Mouse (Mus musculus): ENCODE measurements around the gene Ndn. TPM values are rescaled to one million over a fixed set of nuclear protein-coding genes. Genes with fewer than 3 reads are reported as not detected.

Ndn gene
- 11.2 and 11.3 TPM in 2 replicates for polyA plus RNA-seq (2016; fragmentation: Nextera tagmentation; extraction: Ambion mirVana)

GRCm38 (mm10) chr7:62346269-62346668 is at the start of gene Ndn:
Gene Ndn (plus strand): TSS chr7:62346569.
- Histone ChIP-seq H3K27ac (no peak within 1 kb of the TSS), H3K9ac (no peak within 1 kb of the TSS), H3K4me3 (no peak within 1 kb of the TSS), H3K4me2 (no peak within 1 kb of the TSS), H3K36me3 (no peaks in the 10 kb centered on the region), H3K4me1 (no peaks in the 10 kb centered on the region), H3K27me3 (replicated peaks) (peaks cover 10% of the 10 kb centered on the region; the same call in 1 of the 2 replicates), H3K9me3 (replicated peaks) (no peaks in the 10 kb centered on the region)
- WGBS (ENCODE audit: insufficient replicate concordance): 36% methylated on average over 1 of the region's 1 CpGs
- ATAC-seq: no peak

DNA sequence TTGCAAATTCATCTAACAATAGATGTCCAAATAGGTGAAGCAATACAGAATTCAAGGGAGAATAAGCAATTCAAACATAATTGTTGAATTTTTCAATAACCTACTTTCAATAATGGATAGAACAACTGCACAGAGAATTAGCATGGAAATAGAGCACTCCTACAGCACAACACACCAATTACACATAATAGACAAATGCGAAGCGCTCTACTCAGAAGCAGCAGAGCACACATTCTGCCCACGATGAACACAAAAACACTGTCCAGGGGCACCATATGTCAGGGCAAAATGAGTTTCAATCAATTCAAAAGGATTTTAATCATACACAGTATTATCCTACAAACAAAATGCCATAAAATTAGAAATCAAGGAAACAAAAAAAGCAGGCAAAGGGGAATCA is 43.9 kb upstream of the Ndn start:
- H3K27ac ChIP-seq: no peak overlapping the region
- no peaks in the 10 kb centered on the region for H3K4me1 ChIP-seq
- H3K9ac ChIP-seq: no peak overlapping the region
- no peaks in the 10 kb centered on the region for H3K9me3 ChIP-seq (replicated peaks)
- no peak overlapping the region for H3K4me3 ChIP-seq
- no peak overlapping the region for H3K4me2 ChIP-seq
- 74% methylated on average over 3 of the region's 3 CpGs for WGBS (ENCODE audit: insufficient replicate concordance)
- no peaks in the 10 kb centered on the region for H3K27me3 ChIP-seq (replicated peaks)
- no peaks in the 10 kb centered on the region for H3K36me3 ChIP-seq
- ATAC-seq: no peak

- H3K4me2 ChIP-seq: no peak overlapping the region
- ATAC-seq: no peak
- no peaks in the 10 kb centered on the region for H3K4me1 ChIP-seq
- H3K4me3 ChIP-seq: no peak overlapping the region
- H3K9ac ChIP-seq: no peak overlapping the region
- no peaks in the 10 kb centered on the region for H3K36me3 ChIP-seq
- no peak overlapping the region for H3K27ac ChIP-seq
- no peaks in the 10 kb centered on the region for H3K9me3 ChIP-seq (replicated peaks)
- 47% methylated on average over 6 of the region's 6 CpGs for WGBS (ENCODE audit: insufficient replicate concordance)
- H3K27me3 ChIP-seq (replicated peaks): no peaks in the 10 kb centered on the region
Measured at GRCm38 (mm10) chr7:62306896-62307614, 39.3 kb upstream of the Ndn start.

DNA sequence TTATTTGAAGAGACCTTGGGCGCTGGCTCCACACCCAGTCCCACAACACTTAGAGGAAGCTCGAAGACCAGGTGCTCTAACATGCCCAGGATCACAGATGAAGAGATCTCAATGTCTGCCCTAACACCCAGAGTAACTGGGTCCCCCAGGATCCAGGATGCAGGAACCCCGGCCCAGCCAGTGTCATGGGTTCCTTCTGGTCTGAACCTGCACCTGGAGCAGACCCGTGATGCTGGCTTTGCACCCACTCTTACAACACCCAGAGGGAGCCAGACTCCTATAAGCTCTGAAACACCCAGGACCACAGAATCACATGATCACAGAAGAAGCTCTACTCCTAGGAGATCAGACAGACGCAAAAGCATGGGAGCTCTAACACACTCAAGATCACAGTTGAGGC is 29.6 kb upstream of the Ndn start:
- Histone ChIP-seq H3K27ac (no peak overlapping the region), H3K4me3 (no peak overlapping the region), H3K4me1 (no peaks in the 10 kb centered on the region), H3K4me2 (no peak overlapping the region), H3K9me3 (replicated peaks) (0 out of 2 replicates have a peak, but pooled peaks cover 4% of the 10 kb centered on the region), H3K9ac (no peak overlapping the region), H3K36me3 (no peaks in the 10 kb centered on the region), H3K27me3 (replicated peaks) (no peaks in the 10 kb centered on the region)
- ATAC-seq: no peak
- 52% methylated on average over 5 of the region's 5 CpGs for WGBS (ENCODE audit: insufficient replicate concordance)

- Histone ChIP-seq H3K9me3 (replicated peaks) (no peaks in the 10 kb centered on the region), H3K4me2 (no peak overlapping the region), H3K27ac (no peak overlapping the region), H3K4me1 (no peaks in the 10 kb centered on the region), H3K4me3 (no peak overlapping the region), H3K9ac (no peak overlapping the region), H3K36me3 (no peaks in the 10 kb centered on the region), H3K27me3 (replicated peaks) (peaks cover 10% of the 10 kb centered on the region; the same call in 1 of the 2 replicates)
- ATAC-seq: no peak
- 30% methylated on average over 1 of the region's 1 CpGs for WGBS (ENCODE audit: insufficient replicate concordance)
Measured at GRCm38 (mm10) chr7:62345411-62345810, 958 bp upstream of the Ndn start.

DNA sequence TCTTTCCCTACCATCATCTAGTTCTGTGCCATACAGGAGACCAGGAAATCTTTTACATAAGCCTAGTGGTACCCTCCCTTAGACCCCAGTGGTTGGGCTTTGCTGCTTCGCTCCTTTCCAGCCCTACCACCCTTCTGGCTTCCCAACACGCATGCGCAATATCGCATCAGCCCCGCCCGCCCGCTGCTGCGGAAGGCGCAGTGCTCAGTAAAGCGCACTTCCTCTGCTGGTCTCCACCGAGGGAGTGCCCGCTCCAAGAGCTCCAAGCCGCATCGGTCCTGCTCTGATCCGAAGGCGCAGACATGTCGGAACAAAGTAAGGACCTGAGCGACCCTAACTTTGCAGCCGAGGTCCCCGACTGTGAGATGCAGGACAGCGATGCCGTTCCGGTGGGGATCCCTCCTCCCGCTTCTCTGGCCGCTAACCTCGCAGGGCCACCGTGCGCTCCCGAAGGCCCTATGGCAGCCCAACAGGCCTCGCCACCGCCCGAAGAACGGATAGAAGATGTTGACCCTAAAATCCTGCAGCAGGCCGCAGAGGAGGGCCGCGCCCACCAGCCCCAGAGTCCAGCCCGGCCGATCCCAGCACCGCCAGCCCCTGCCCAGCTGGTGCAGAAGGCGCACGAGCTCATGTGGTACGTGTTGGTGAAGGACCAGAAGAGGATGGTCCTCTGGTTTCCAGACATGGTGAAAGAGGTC is 1.9 kb downstream of the Ndn start:
- WGBS (ENCODE audit: insufficient replicate concordance): 9% methylated on average over 42 of the region's 42 CpGs
- Histone ChIP-seq H3K36me3 (no peaks in the 10 kb centered on the region), H3K27ac (no peak overlapping the region), H3K9ac (no peak overlapping the region; the same call in 1 of the 2 replicates), H3K4me3 (peak overlapping the region; percentile 38), H3K9me3 (replicated peaks) (no peaks in the 10 kb centered on the region), H3K27me3 (replicated peaks) (peaks cover 10% of the 10 kb centered on the region; the same call in 1 of the 2 replicates), H3K4me1 (no peaks in the 10 kb centered on the region), H3K4me2 (peak overlapping the region; percentile 53)
- peak; percentile 35; the same call in 1 of the 2 replicates for ATAC-seq

DNA sequence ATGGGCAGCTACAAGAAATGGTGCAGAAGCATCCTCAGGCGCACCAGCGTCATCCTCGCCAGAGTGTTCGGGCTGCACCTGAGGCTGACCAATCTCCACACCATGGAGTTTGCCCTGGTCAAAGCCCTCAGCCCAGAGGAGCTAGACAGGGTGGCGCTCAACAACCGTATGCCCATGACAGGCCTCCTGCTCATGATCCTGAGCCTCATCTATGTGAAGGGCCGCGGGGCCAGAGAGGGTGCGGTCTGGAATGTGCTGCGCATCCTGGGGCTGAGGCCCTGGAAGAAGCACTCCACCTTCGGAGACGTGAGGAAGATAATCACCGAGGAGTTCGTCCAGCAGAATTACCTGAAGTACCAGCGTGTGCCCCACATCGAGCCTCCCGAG is 2.4 kb downstream of the Ndn start:
- no peak; the same call in 1 of the 2 replicates for ATAC-seq
- Histone ChIP-seq H3K27ac (no peak overlapping the region), H3K27me3 (replicated peaks) (peaks cover 10% of the 10 kb centered on the region; the same call in 1 of the 2 replicates), H3K4me2 (peak overlapping the region; percentile 53), H3K9me3 (replicated peaks) (no peaks in the 10 kb centered on the region), H3K4me3 (peak overlapping the region; percentile 38), H3K9ac (no peak overlapping the region; the same call in 1 of the 2 replicates), H3K4me1 (no peaks in the 10 kb centered on the region), H3K36me3 (no peaks in the 10 kb centered on the region)
- 32% methylated on average over 17 of the region's 17 CpGs for WGBS (ENCODE audit: insufficient replicate concordance)

- ATAC-seq: no peak
Measured at GRCm38 (mm10) chr7:62351266-62351665, 4.9 kb downstream of the Ndn start.

GRCm38 (mm10) chr7:62365039-62365636 is 18.8 kb downstream of the Ndn start:
- Histone ChIP-seq H3K4me2 (no peak overlapping the region), H3K27me3 (replicated peaks) (no peaks in the 10 kb centered on the region), H3K4me1 (no peaks in the 10 kb centered on the region), H3K9ac (no peak overlapping the region), H3K36me3 (no peaks in the 10 kb centered on the region), H3K9me3 (replicated peaks) (no peaks in the 10 kb centered on the region), H3K4me3 (no peak overlapping the region), H3K27ac (no peak overlapping the region)
- 51% methylated on average over 7 of the region's 7 CpGs for WGBS (ENCODE audit: insufficient replicate concordance)
- no peak for ATAC-seq

More at GRCm38 (mm10) chr7:62351266-62351665, 4.9 kb downstream of the Ndn start:
- peaks cover 10% of the 10 kb centered on the region; the same call in 1 of the 2 replicates for H3K27me3 ChIP-seq (replicated peaks)
- 48% methylated on average over 8 of the region's 8 CpGs for WGBS (ENCODE audit: insufficient replicate concordance)
- no peak overlapping the region for H3K4me3 ChIP-seq
- H3K9ac ChIP-seq: no peak overlapping the region
- no peak overlapping the region for H3K27ac ChIP-seq
- H3K4me1 ChIP-seq: no peaks in the 10 kb centered on the region
- H3K36me3 ChIP-seq: no peaks in the 10 kb centered on the region
- no peak overlapping the region for H3K4me2 ChIP-seq
- no peaks in the 10 kb centered on the region for H3K9me3 ChIP-seq (replicated peaks)

DNA sequence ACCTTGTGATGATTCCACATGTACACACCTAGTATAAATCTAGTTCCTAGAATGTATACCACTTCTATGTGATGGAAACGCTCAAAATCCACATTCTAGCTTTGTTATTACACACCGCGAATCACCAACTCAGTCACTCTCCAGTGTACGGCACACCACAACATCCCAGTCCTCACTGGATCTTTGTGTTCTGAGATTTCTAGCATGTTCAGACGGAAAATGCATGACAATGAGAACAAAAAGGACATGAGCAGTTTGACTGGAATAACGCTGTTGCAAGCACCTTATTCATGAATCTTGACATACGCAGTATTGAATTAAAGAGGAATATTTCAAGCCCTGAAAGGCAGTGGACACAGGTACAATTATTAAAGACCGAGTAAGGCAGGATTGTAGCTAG is 20.4 kb downstream of the Ndn start:
- Histone ChIP-seq H3K9ac (no peak overlapping the region), H3K9me3 (replicated peaks) (no peaks in the 10 kb centered on the region)
- WGBS (ENCODE audit: insufficient replicate concordance): 62% methylated on average over 8 of the region's 8 CpGs

GRCm38 (mm10) chr7:62375658-62376057 is 29.3 kb downstream of the Ndn start:
- H3K36me3 ChIP-seq: no peaks in the 10 kb centered on the region
- no peak overlapping the region for H3K9ac ChIP-seq
- no peaks in the 10 kb centered on the region for H3K4me1 ChIP-seq
- WGBS (ENCODE audit: insufficient replicate concordance): 21% methylated on average over 4 of the region's 4 CpGs
- no peak for ATAC-seq
- peaks cover 8% of the 10 kb centered on the region; the same call in 1 of the 2 replicates for H3K27me3 ChIP-seq (replicated peaks)
- H3K4me3 ChIP-seq: no peak overlapping the region
- H3K27ac ChIP-seq: no peak overlapping the region
- no peak overlapping the region for H3K4me2 ChIP-seq
- H3K9me3 ChIP-seq (replicated peaks): 0 out of 2 replicates have a peak, but pooled peaks cover 4% of the 10 kb centered on the region

More for the DNA sequence above, 20.4 kb downstream of the Ndn start:
- H3K27ac ChIP-seq: no peak overlapping the region
- no peaks in the 10 kb centered on the region for H3K4me1 ChIP-seq
- no peak for ATAC-seq
- no peaks in the 10 kb centered on the region for H3K27me3 ChIP-seq (replicated peaks)
- H3K4me3 ChIP-seq: no peak overlapping the region
- no peak overlapping the region for H3K4me2 ChIP-seq
- no peaks in the 10 kb centered on the region for H3K36me3 ChIP-seq

Measured in liver, embryonic 12.5 days (tissue).